Mouse (Mus musculus) MEL (cell line): ENCODE results near the gene Oprm1. TPM values are rescaled to one million over a fixed set of nuclear protein-coding genes. Genes with fewer than 3 reads are reported as not detected.

Experiments
- DNase-seq: peaks from one replicate; pipeline ENCODE4 v3.0.0; 2011; ENCODE audit warnings: low read depth, low spot score
- H3K27ac ChIP-seq: 2 replicates; pipeline ENCODE4 v1.5.1; 2012; ENCODE audit warnings: low read depth, mild to moderate bottlenecking, control low read depth, low read length, moderate library complexity; ENCODE audit not compliant: control insufficient read depth
- H3K27me3 ChIP-seq, 2 experiments: fragments of 150-350 bp in 1 of 2; sonication (generic) in 1 of 2; 2 replicates each; pipeline ENCODE4 v1.6.1; 2012; ENCODE audit warnings: low read length in 2 of 2, mild to moderate bottlenecking in 2 of 2, improper control_type of control experiment in 1 of 2, moderate library complexity in 1 of 2; ENCODE audit not compliant: insufficient read depth in 2 of 2, control insufficient read depth in 1 of 2
- H3K36me3 ChIP-seq, 2 experiments: 2 replicates each; pipeline ENCODE4 v1.6.1; 2012 to 2014; ENCODE audit warnings: low read length in 2 of 2, improper control_type of control experiment in 1 of 2, inconsistent platforms in 1 of 2, mild to moderate bottlenecking in 1 of 2; ENCODE audit not compliant: insufficient read depth in 2 of 2, control insufficient read depth in 1 of 2
- H3K4me1 ChIP-seq, 2 experiments: fragments of 150-350 bp in 1 of 2; sonication (generic) in 1 of 2; 2 replicates each; pipeline ENCODE4 v1.6.1; 2012; ENCODE audit warnings: low read length in 2 of 2, improper control_type of control experiment in 1 of 2, mild to moderate bottlenecking in 1 of 2; ENCODE audit not compliant: insufficient read depth in 2 of 2, control insufficient read depth in 1 of 2
- H3K4me3 ChIP-seq, 2 experiments: fragments of 150-350 bp in 1 of 2; sonication (generic) in 1 of 2; 2 replicates each; pipeline ENCODE4 v1.5.1; 2012; ENCODE audit warnings: low read depth in 2 of 2, low read length in 2 of 2, mild to moderate bottlenecking in 2 of 2, moderate library complexity in 2 of 2, control low read depth in 1 of 2, improper control_type of control experiment in 1 of 2; ENCODE audit not compliant: control insufficient read depth in 1 of 2, insufficient read depth in 1 of 2
- H3K79me2 ChIP-seq: 2 replicates; pipeline ENCODE4 v1.6.1; 2012; ENCODE audit warnings: mild to moderate bottlenecking, low read length, moderate library complexity; ENCODE audit not compliant: control insufficient read depth, poor library complexity, insufficient read depth
- H3K9ac ChIP-seq: 2 replicates; pipeline ENCODE4 v1.6.1; 2012; ENCODE audit warnings: low read depth, mild to moderate bottlenecking, control low read depth, low read length, moderate library complexity; ENCODE audit not compliant: control insufficient read depth, poor library complexity, severe bottlenecking
- H3K9me3 ChIP-seq: fragments of 150-350 bp; sonication (generic); replicated peaks from 2 replicates; pipeline ENCODE4 v1.6.1; 2012; ENCODE audit warnings: mild to moderate bottlenecking, low read length, improper control_type of control experiment, moderate library complexity; ENCODE audit not compliant: insufficient read depth
- BHLHE40 ChIP-seq: IDR thresholded peaks from 2 replicates; pipeline ENCODE4 v1.6.1; 2012; ENCODE audit warnings: low read depth, mild to moderate bottlenecking, inconsistent platforms, low read length, improper control_type of control experiment, borderline replicate concordance
- CHD1 ChIP-seq: IDR thresholded peaks from 2 replicates; pipeline ENCODE4 v1.6.1; 2012; ENCODE audit warnings: low read depth, mild to moderate bottlenecking, inconsistent platforms, low read length, improper control_type of control experiment
- CHD2 ChIP-seq: IDR thresholded peaks from 2 replicates; pipeline ENCODE4 v1.6.1; 2011; ENCODE audit warnings: low read length, improper control_type of control experiment
- CTCF ChIP-seq, 3 experiments: IDR thresholded peaks in 2 of 3; conservative IDR thresholded peaks in 1 of 3; 2 replicates each; pipeline ENCODE4 v1.5.1; 2011 to 2012; ENCODE audit warnings: low read length in 3 of 3, low read depth in 2 of 3, mild to moderate bottlenecking in 2 of 3, improper control_type of control experiment in 1 of 3, inconsistent platforms in 1 of 3, mixed read lengths in 1 of 3, moderate library complexity in 1 of 3; ENCODE audit not compliant: control insufficient read depth in 1 of 3, insufficient read depth in 1 of 3, poor library complexity in 1 of 3, severe bottlenecking in 1 of 3
- ELF1 ChIP-seq: IDR thresholded peaks from 2 replicates; pipeline ENCODE4 v1.6.1; 2014; ENCODE audit warnings: low read depth, mild to moderate bottlenecking, inconsistent platforms, low read length, improper control_type of control experiment, moderate library complexity
- EP300 ChIP-seq, 2 experiments: IDR thresholded peaks; 2 replicates each; pipeline ENCODE4 v1.6.1; 2011; ENCODE audit warnings: improper control_type of control experiment in 2 of 2, low read length in 2 of 2, low read depth in 1 of 2, mild to moderate bottlenecking in 1 of 2
- ETS1 ChIP-seq: IDR thresholded peaks from 2 replicates; pipeline ENCODE4 v1.6.1; 2012; ENCODE audit warnings: low read depth, mild to moderate bottlenecking, inconsistent platforms, low read length, improper control_type of control experiment, moderate library complexity
- GATA1 ChIP-seq: IDR thresholded peaks from 2 replicates; pipeline ENCODE4 v1.6.1; 2011; ENCODE audit warnings: low read depth, low read length, improper control_type of control experiment
- JUND ChIP-seq: IDR thresholded peaks from 2 replicates; pipeline ENCODE4 v1.6.1; 2011; ENCODE audit warnings: low read depth, mild to moderate bottlenecking, improper control_type of control experiment, low read length
- MAFK ChIP-seq: IDR thresholded peaks from 2 replicates; pipeline ENCODE4 v1.6.1; 2011; ENCODE audit warnings: low read depth, mild to moderate bottlenecking, low read length, improper control_type of control experiment, borderline replicate concordance
- MEF2A ChIP-seq: IDR thresholded peaks from 2 replicates; pipeline ENCODE4 v1.6.1; 2014; ENCODE audit warnings: low read depth, mild to moderate bottlenecking, inconsistent platforms, low read length, improper control_type of control experiment; ENCODE audit not compliant: poor library complexity, insufficient replicate concordance, severe bottlenecking; ENCODE audit errors: extremely low read depth
- MXI1 ChIP-seq: IDR thresholded peaks from 2 replicates; pipeline ENCODE4 v1.6.1; 2011; ENCODE audit warnings: mild to moderate bottlenecking, low read depth, low read length, improper control_type of control experiment
- MYB ChIP-seq: IDR thresholded peaks from 2 replicates; pipeline ENCODE4 v1.6.1; 2011; ENCODE audit warnings: mild to moderate bottlenecking, low read depth, low read length, improper control_type of control experiment
- MYC ChIP-seq: IDR thresholded peaks from 2 replicates; pipeline ENCODE4 v1.6.1; 2011; ENCODE audit warnings: low read depth, mild to moderate bottlenecking, low read length, improper control_type of control experiment, moderate library complexity
- NELFE ChIP-seq: IDR thresholded peaks from 2 replicates; pipeline ENCODE4 v1.6.1; 2011; ENCODE audit warnings: low read depth, low read length, improper control_type of control experiment
- NRF1 ChIP-seq: IDR thresholded peaks from 2 replicates; pipeline ENCODE4 v1.6.1; 2014; ENCODE audit warnings: low read depth, mild to moderate bottlenecking, inconsistent platforms, low read length, improper control_type of control experiment, moderate library complexity; ENCODE audit not compliant: poor library complexity, insufficient read depth, severe bottlenecking
- POLR2AphosphoS2 ChIP-seq: IDR thresholded peaks from 2 replicates; pipeline ENCODE4 v1.6.1; 2011; ENCODE audit warnings: low read length, improper control_type of control experiment
- SIN3A ChIP-seq: IDR thresholded peaks from 2 replicates; pipeline ENCODE4 v1.6.1; 2012; ENCODE audit warnings: low read length, improper control_type of control experiment, inconsistent platforms
- SMC3 ChIP-seq: IDR thresholded peaks from 2 replicates; pipeline ENCODE4 v1.6.1; 2011; ENCODE audit warnings: low read depth, low read length, improper control_type of control experiment
- TAL1 ChIP-seq: IDR thresholded peaks from 2 replicates; pipeline ENCODE4 v1.6.1; 2012; ENCODE audit warnings: mild to moderate bottlenecking, inconsistent platforms, low read length, moderate library complexity, mixed read lengths
- TBP ChIP-seq: IDR thresholded peaks from 2 replicates; pipeline ENCODE4 v1.8.0; 2011; ENCODE audit warnings: low read depth, low read length, improper control_type of control experiment
- UBTF ChIP-seq: IDR thresholded peaks from 2 replicates; pipeline ENCODE4 v1.6.1; 2012; ENCODE audit warnings: low read depth, mild to moderate bottlenecking, inconsistent platforms, low read length, improper control_type of control experiment, moderate library complexity, borderline replicate concordance; ENCODE audit not compliant: insufficient read depth
- USF1 ChIP-seq: IDR thresholded peaks from 2 replicates; pipeline ENCODE4 v1.6.1; 2014; ENCODE audit warnings: low read depth, mild to moderate bottlenecking, inconsistent platforms, low read length, improper control_type of control experiment, moderate library complexity
- ZC3H11A ChIP-seq: IDR thresholded peaks from 2 replicates; pipeline ENCODE4 v1.6.1; 2012; ENCODE audit warnings: low read depth, mild to moderate bottlenecking, inconsistent platforms, low read length, improper control_type of control experiment
- ZKSCAN1 ChIP-seq: IDR thresholded peaks from 2 replicates; pipeline ENCODE4 v1.6.1; 2012; ENCODE audit warnings: low read depth, mild to moderate bottlenecking, inconsistent platforms, low read length, improper control_type of control experiment, moderate library complexity
- ZNF384 ChIP-seq: IDR thresholded peaks from 2 replicates; pipeline ENCODE4 v1.6.1; 2012; ENCODE audit warnings: low read depth, mild to moderate bottlenecking, inconsistent platforms, low read length, improper control_type of control experiment
- polyA plus RNA-seq, 2 experiments: library from polyadenylated mRNA; stranded (reverse) in 1 of 2; unstranded in 1 of 2; fragments of >175 nt in 1 of 2; fragments of >200 nt in 1 of 2; gene quantifications; 2 replicates each; pipeline versions ENCODE4 v1.2.1 to v1.2.4; 2012; ENCODE audit warnings: low replicate concordance in 2 of 2, low read depth in 1 of 2; ENCODE audit not compliant: insufficient read length in 2 of 2, insufficient read depth in 1 of 2, missing spikeins in 1 of 2
- total RNA-seq: library from RNA; depleted of rRNA; stranded (reverse); fragments of 300-350 nt; gene quantifications from 2 replicates; pipeline ENCODE4 v1.2.3, GENCODE M21; 2012

The Oprm1 gene
- total and polyA plus RNA-seq, 3 experiments = not detected

GRCm38 (mm10) chr10:6979789-6980188, 221.5 kb downstream of the Oprm1 start:
- H3K27ac ChIP-seq = no peak overlapping the region
- H3K36me3 ChIP-seq = no peaks in the 10 kb centered on the region
- H3K27me3 ChIP-seq = no peaks in the 10 kb centered on the region
- TF ChIP-seq TBP (no peak), UBTF (no peak), MEF2A (no peak), MYC (no peak), GATA1 (no peak), ETS1 (no peak), NELFE (no peak), CTCF (IDR thresholded peaks at IDR 0.05 in 2 of 3, conservative IDR thresholded peaks at IDR 0.05 in 1 of 3; ENCODE audit: control insufficient read depth in 1 of 3, insufficient read depth in 1 of 3, low read depth in 2 of 3, low read length in 3 of 3, poor library complexity in 1 of 3, severe bottlenecking in 1 of 3) (no peak), SMC3 (no peak), MXI1 (no peak), USF1 (no peak), ZNF384 (no peak), EP300 (IDR thresholded peaks at IDR 0.05; ENCODE audit: low read depth in 1 of 2, low read length in 2 of 2) (no peak), MAFK (no peak), CHD1 (no peak), ZKSCAN1 (no peak), POLR2AphosphoS2 (no peak), ELF1 (no peak), SIN3A (no peak), CHD2 (no peak)
- no peaks in the 10 kb centered on the region for H3K9me3 ChIP-seq
- no peak for DNase-seq
- no peaks in the 10 kb centered on the region for H3K79me2 ChIP-seq
- H3K9ac ChIP-seq = no peak overlapping the region
- H3K4me3 ChIP-seq = no peak overlapping the region
- H3K4me1 ChIP-seq = no peaks in the 10 kb centered on the region

GRCm38 (mm10) chr10:6980236-6980635, 221.9 kb downstream of the Oprm1 start:
- H3K36me3 ChIP-seq = no peaks in the 10 kb centered on the region
- no peak overlapping the region for H3K9ac ChIP-seq
- H3K27me3 ChIP-seq = no peaks in the 10 kb centered on the region
- DNase-seq = no peak
- no peak overlapping the region for H3K4me3 ChIP-seq
- no peak overlapping the region for H3K27ac ChIP-seq
- no peaks in the 10 kb centered on the region for H3K9me3 ChIP-seq
- TF ChIP-seq SMC3 (no peak), MYB (no peak), ELF1 (no peak), ETS1 (no peak), MAFK (no peak), USF1 (no peak), SIN3A (no peak), TAL1 (no peak), ZKSCAN1 (no peak), NRF1 (no peak), MEF2A (no peak), ZC3H11A (no peak), CTCF (IDR thresholded peaks at IDR 0.05 in 2 of 3, conservative IDR thresholded peaks at IDR 0.05 in 1 of 3; ENCODE audit: control insufficient read depth in 1 of 3, insufficient read depth in 1 of 3, low read depth in 2 of 3, low read length in 3 of 3, poor library complexity in 1 of 3, severe bottlenecking in 1 of 3) (no peak), BHLHE40 (no peak), GATA1 (no peak), JUND (no peak), UBTF (no peak)
- no peaks in the 10 kb centered on the region for H3K4me1 ChIP-seq
- no peaks in the 10 kb centered on the region for H3K79me2 ChIP-seq
